9 mouse cellular contexts compared by ENCODE assay signal in genomic region chr1:74749301-74749700, GRCm38 (mm10). TPM values are rescaled to one million over a fixed set of nuclear protein-coding genes. Genes with fewer than 3 reads are reported as not detected.
DNase-seq lines count a peak whose midpoint lies in the region; ATAC-seq and TF ChIP-seq lines count a peak whose summit lies in the region.
"Had no signal": no experiment of that assay in that cellular context is flagged by ENCODE, and none has a peak within 500 bp of the region (broad histone marks: within the 10 kb centered on the region; RNA-seq: fewer than 3 reads in every experiment).

No protein-coding gene starts in this region.

- WGBS in heart, embryonic 12.5 days, result 34% methylated on average over 7 of the region's 7 CpGs
- 75% methylated on average over 7 of the region's 7 CpGs for WGBS in forebrain, postnatal 0 days
- WGBS in thymus, adult 2 months, result 92% methylated on average over 7 of the region's 7 CpGs

- TF ChIP-seq POLR2A in thymus, adult 2 months (IDR thresholded peaks at IDR 0.05; ENCODE audit: control insufficient read depth, extremely low read depth, insufficient read depth, low read length, poor library complexity), result no peak

- H3K4me1 ChIP-seq in heart, embryonic 12.5 days (replicated peaks), result peaks cover 26% of the 10 kb centered on the region
- no peaks in the 10 kb centered on the region for H3K4me1 ChIP-seq in forebrain, postnatal 0 days (ENCODE audit: insufficient read depth)
- peaks cover 12% of the 10 kb centered on the region for H3K4me1 ChIP-seq in thymus, adult 2 months (replicated peaks; ENCODE audit: control insufficient read depth, insufficient read depth, low read length)

- H3K4me2 ChIP-seq in heart, embryonic 12.5 days, result peak overlapping the region; percentile 65
- H3K4me2 ChIP-seq in forebrain, postnatal 0 days (ENCODE audit: low read depth), result no peak overlapping the region

- H3K27ac ChIP-seq in heart, embryonic 12.5 days (ENCODE audit: poor library complexity, severe bottlenecking), result peak overlapping the region; percentile 87
- H3K27ac ChIP-seq in forebrain, postnatal 0 days (ENCODE audit: low read depth, low read length), result no peak overlapping the region
- H3K27ac ChIP-seq in thymus, adult 2 months (ENCODE audit: control insufficient read depth, insufficient read depth, low read length), result no peak overlapping the region

- H3K36me3 ChIP-seq in heart, embryonic 12.5 days, result no peaks in the 10 kb centered on the region
- H3K36me3 ChIP-seq in forebrain, postnatal 0 days (ENCODE audit: insufficient read depth), result no peaks in the 10 kb centered on the region
- no peaks in the 10 kb centered on the region for H3K36me3 ChIP-seq in thymus, adult 2 months (ENCODE audit: control insufficient read depth, insufficient read depth, low read length)

- H3K9me3 ChIP-seq in heart, embryonic 12.5 days (replicated peaks), result no peaks in the 10 kb centered on the region
- no peaks in the 10 kb centered on the region for H3K9me3 ChIP-seq in forebrain, postnatal 0 days (ENCODE audit: low read length)

- H3K27me3 ChIP-seq in heart, embryonic 12.5 days (replicated peaks), result peaks cover 10% of the 10 kb centered on the region
- H3K27me3 ChIP-seq in forebrain, postnatal 0 days (ENCODE audit: insufficient read depth, low read length), result peaks cover 11% of the 10 kb centered on the region
- H3K27me3 ChIP-seq in thymus, adult 2 months (ENCODE audit: control insufficient read depth, insufficient read depth, low read length), result no peaks in the 10 kb centered on the region

- peak overlapping the region; percentile 47 for H3K4me3 ChIP-seq in heart, embryonic 12.5 days
- H3K4me3 ChIP-seq in forebrain, postnatal 0 days (ENCODE audit: low read depth, low read length), result no peak overlapping the region
- H3K4me3 ChIP-seq in thymus, adult 2 months (ENCODE audit: control insufficient read depth, insufficient read depth, low read length), result no peak overlapping the region
- H3K4me3 ChIP-seq: erythroblast, embryonic 14.5 days had no signal

- TF ChIP-seq CTCF in forebrain, postnatal 0 days (IDR thresholded peaks at IDR 0.05; ENCODE audit: low read depth), result no peak
- no peak for TF ChIP-seq CTCF in thymus, adult 2 months (IDR thresholded peaks at IDR 0.05; ENCODE audit: borderline replicate concordance, control insufficient read depth, extremely low read depth, insufficient read depth, low read length, poor library complexity)

- H3K9ac ChIP-seq in heart, embryonic 12.5 days, result peak overlapping the region; percentile 64
- H3K9ac ChIP-seq in forebrain, postnatal 0 days, result no peak overlapping the region

- ATAC-seq in heart, embryonic 12.5 days (ENCODE audit: insufficient number of reproducible peaks, low FRiP score), result peak; percentile 83
- no peak for ATAC-seq in forebrain, postnatal 0 days

- peak; percentile 72 for DNase-seq in urinary bladder, postnatal 14 days (ENCODE audit: low spot score)
- DNase-seq in urinary bladder, postnatal 10 days (ENCODE audit: low spot score), result no peak
- peak; percentile 76 for DNase-seq in kidney, postnatal 14 days
- DNase-seq in urinary bladder, postnatal 36 days (ENCODE audit: low spot score in 2 of 2), result peak; percentile 43 to 57
- no peak for DNase-seq in forebrain, postnatal 0 days
- no peak for DNase-seq in layer of hippocampus, adult 11-12 months (ENCODE audit: low spot score)
- no peak for DNase-seq in thymus, adult 2 months

RNA-seq across cellular contexts. Expression of gene Prkag3, which starts 0.3 kb away (rescaled TPM):
- 6.0 and 7.2 TPM in 2 replicates for polyA plus RNA-seq in heart, embryonic 12.5 days (2016; fragmentation: Nextera tagmentation; extraction: Ambion mirVana)
- total RNA-seq in forebrain, postnatal 0 days (2014; rRNA removed), result 0.23 TPM in 1 of 2 replicates, not detected in the other
- not detected in 2 replicates for polyA plus RNA-seq in forebrain, postnatal 0 days (2015; fragmentation: Nextera tagmentation; extraction: Ambion mirVana)
- 0.10 and 0.38 TPM in 2 replicates for polyA plus RNA-seq in thymus, adult 2 months (2012; rRNA removed)
- polyA plus RNA-seq: erythroblast, embryonic 14.5 days had no signal

RNA-seq across cellular contexts. Expression of gene Wnt6, which starts 22.4 kb away (rescaled TPM):
- polyA plus RNA-seq in heart, embryonic 12.5 days (2016; fragmentation: Nextera tagmentation; extraction: Ambion mirVana), result 0.41 and 1.3 TPM in 2 replicates
- 6.1 and 7.2 TPM in 2 replicates for total RNA-seq in forebrain, postnatal 0 days (2014; rRNA removed)
- polyA plus RNA-seq in forebrain, postnatal 0 days (2015; fragmentation: Nextera tagmentation; extraction: Ambion mirVana), result 3.8 and 4.6 TPM in 2 replicates
- 1.8 and 1.9 TPM in 2 replicates for polyA plus RNA-seq in thymus, adult 2 months (2012; rRNA removed)
- polyA plus RNA-seq: erythroblast, embryonic 14.5 days had no signal

RNA-seq across cellular contexts. Expression of gene Cyp27a1, which starts 35.9 kb away (rescaled TPM):
- polyA plus RNA-seq in heart, embryonic 12.5 days (2016; fragmentation: Nextera tagmentation; extraction: Ambion mirVana), result 13.5 and 13.8 TPM in 2 replicates
- 1.3 and 1.6 TPM in 2 replicates for total RNA-seq in forebrain, postnatal 0 days (2014; rRNA removed)
- polyA plus RNA-seq in forebrain, postnatal 0 days (2015; fragmentation: Nextera tagmentation; extraction: Ambion mirVana), result 1.5 and 1.6 TPM in 2 replicates
- polyA plus RNA-seq in thymus, adult 2 months (2012; rRNA removed), result 9.5 and 10.7 TPM in 2 replicates

RNA-seq across cellular contexts. Expression of gene Wnt10a, which starts 42.0 kb away (rescaled TPM):
- polyA plus RNA-seq in heart, embryonic 12.5 days (2016; fragmentation: Nextera tagmentation; extraction: Ambion mirVana), result 0.28 TPM in 1 of 2 replicates, not detected in the other
- 0.15 and 0.19 TPM in 2 replicates for total RNA-seq in forebrain, postnatal 0 days (2014; rRNA removed)
- 0.21 and 0.23 TPM in 2 replicates for polyA plus RNA-seq in forebrain, postnatal 0 days (2015; fragmentation: Nextera tagmentation; extraction: Ambion mirVana)
- polyA plus RNA-seq in thymus, adult 2 months (2012; rRNA removed), result 5.0 and 5.3 TPM in 2 replicates

Comparison
In these comparisons a context has a peak if more than half of its experiments do, and no peak if none do; other contexts are left out.
1. DNase-seq: peak in urinary bladder, postnatal 14 days (single experiment), kidney, postnatal 14 days (single experiment) and urinary bladder, postnatal 36 days (2 of 2); none in urinary bladder, postnatal 10 days (single experiment), forebrain, postnatal 0 days (single experiment), layer of hippocampus, adult 11-12 months (single experiment) and thymus, adult 2 months (single experiment).